Comparison of ENCODE assay signal across 23 mouse cellular contexts in genomic region chr19:24404716-24405115, GRCm38 (mm10).
DNase-seq lines count a peak whose midpoint lies in the region; ATAC-seq and TF ChIP-seq lines count a peak whose summit lies in the region.
"Had no signal": no experiment of that assay in that cellular context is flagged by ENCODE, and none has a peak within 500 bp of the region (broad histone marks: within the 10 kb centered on the region; RNA-seq: fewer than 3 reads in every experiment).

No protein-coding gene starts in this region.

- peak; percentile 78 for DNase-seq in heart, adult 11 months
- no peak for DNase-seq in heart, postnatal 25 days (ENCODE audit: low spot score)
- DNase-seq in layer of hippocampus, adult 2 months (ENCODE audit: low spot score in 2 of 2): no peak
- no peak for DNase-seq in layer of hippocampus, postnatal 14 days (ENCODE audit: low spot score in 2 of 2)
- DNase-seq in adrenal gland, postnatal 14 days: peak; percentile 25
- no peak for DNase-seq in right cerebral cortex, postnatal 25 days
- DNase-seq: cerebellum, adult 11 months; cerebellum, postnatal 25 days; forebrain, postnatal 0 days; gastrocnemius, adult 2 months; gastrocnemius, postnatal 36 days; heart, postnatal 36 days; kidney, adult 18-20 months; kidney, adult 9 months had no signal

- ATAC-seq in monocyte, adult 5-6 weeks (replicated peaks; ENCODE audit: insufficient number of reproducible peaks, low FRiP score, low TSS enrichment, poor library complexity, severe bottlenecking): no peak
- ATAC-seq: CD4-positive, CD25-positive, alpha-beta regulatory T cell, adult 4 months; forebrain, embryonic 14.5 days; forebrain, postnatal 0 days; hindbrain, postnatal 0 days; inflammation-experienced regulatory T-cells, adult 6 months; intestine, embryonic 16.5 days had no signal

- H3K4me3 ChIP-seq in layer of hippocampus, adult 2 months: no peak overlapping the region
- H3K4me3 ChIP-seq: embryonic facial prominence, embryonic 12.5 days; embryonic facial prominence, embryonic 15.5 days; gastrocnemius, adult 2 months had no signal

- TF ChIP-seq CTCF in layer of hippocampus, adult 2 months (conservative IDR thresholded peaks at IDR 0.05): no peak

- intact Hi-C loops in heart, postnatal 25 days (cut with DNase I): no loop called here

- peak overlapping the region; percentile 69 for H3K27ac ChIP-seq in layer of hippocampus, adult 2 months
- H3K27ac ChIP-seq: embryonic facial prominence, embryonic 12.5 days; embryonic facial prominence, embryonic 15.5 days; gastrocnemius, adult 2 months; hindbrain, embryonic 14.5 days; hindbrain, postnatal 0 days had no signal

Comparison
In these comparisons a context has a peak if more than half of its experiments do, and no peak if none do; other contexts are left out.
1. DNase-seq: peak in heart, adult 11 months (single experiment) and adrenal gland, postnatal 14 days (single experiment); none in heart, postnatal 25 days (single experiment), layer of hippocampus, adult 2 months (0 of 2), layer of hippocampus, postnatal 14 days (0 of 2) and right cerebral cortex, postnatal 25 days (single experiment).